Mouse (Mus musculus): Measurements from ENCODE around the gene 2700097O09Rik. TPM values are rescaled to one million over a fixed set of nuclear protein-coding genes. Genes with fewer than 3 reads are reported as not detected.

The 2700097O09Rik gene
- polyA plus RNA-seq, 1 experiment from 2014 or later: 14.6 TPM

DNA sequence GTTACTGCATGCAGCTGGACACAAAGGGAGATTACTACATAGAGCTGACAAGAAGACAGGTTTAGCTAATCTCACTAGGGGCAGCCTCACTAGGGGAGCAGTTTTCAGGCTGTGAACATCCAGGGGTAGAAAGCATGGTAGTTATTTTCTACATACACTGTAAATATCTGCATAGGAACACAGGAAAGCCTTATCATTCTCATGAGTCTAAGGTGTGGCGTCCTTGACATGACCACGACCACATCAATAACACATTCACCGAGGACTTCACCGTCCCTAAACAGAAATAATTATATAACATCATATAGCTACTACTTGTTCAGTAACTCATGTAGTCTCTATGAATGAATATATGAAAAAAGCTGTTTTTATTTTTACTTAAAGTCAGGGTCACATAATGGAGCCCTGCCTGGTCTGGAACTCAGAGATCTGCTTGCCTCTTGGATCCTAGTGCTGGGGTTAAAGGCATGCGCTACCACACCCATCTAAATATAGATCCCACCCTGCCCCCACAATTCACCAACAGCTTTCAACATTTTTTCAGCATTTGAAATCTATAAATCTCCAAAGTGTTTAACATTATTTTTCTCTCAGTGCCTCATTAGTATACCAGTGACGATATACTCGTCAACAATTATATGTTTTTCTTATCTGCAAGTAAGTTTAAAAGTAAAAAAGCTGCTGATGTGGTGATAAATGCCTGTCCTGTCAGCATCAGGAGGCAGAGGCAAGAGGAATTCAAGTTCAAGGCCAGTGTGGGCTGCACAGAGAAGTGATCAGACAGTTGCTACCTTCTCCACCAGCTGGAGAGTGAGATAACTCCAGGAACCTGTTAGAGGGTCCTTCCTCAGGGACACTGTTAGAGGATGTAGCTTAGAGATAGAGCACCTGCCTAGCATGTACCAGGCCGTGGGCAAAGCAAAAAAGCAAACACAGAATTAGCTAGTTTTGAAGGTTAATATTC is 28.4 kb downstream of the 2700097O09Rik start:
- no peak overlapping the region for H3K4me3 ChIP-seq (ENCODE audit: low read depth, low read length)
- H3K27me3 ChIP-seq (replicated peaks; ENCODE audit: insufficient read depth, low read length): no peaks in the 10 kb centered on the region
- peaks cover 1% of the 10 kb centered on the region; the same call in 1 of the 2 replicates for H3K36me3 ChIP-seq (ENCODE audit: insufficient read depth, low read length)
- ATAC-seq: no peak
- H3K4me1 ChIP-seq (ENCODE audit: insufficient read depth, low read depth, low read length): no peaks in the 10 kb centered on the region; the same call in 1 of the 2 replicates
- no peak for DNase-seq (ENCODE audit: low spot score)
- WGBS: 83% methylated on average over 8 of the region's 8 CpGs
- no peak overlapping the region for H3K4me2 ChIP-seq (replicated peaks; ENCODE audit: low read depth, low read length)
- no peak overlapping the region for H3K27ac ChIP-seq (ENCODE audit: low read length)
- TF ChIP-seq EP300 (IDR thresholded peaks at IDR 0.05) (no peak), CTCF (IDR thresholded peaks at IDR 0.05) (no peak)
- H3K9me3 ChIP-seq (ENCODE audit: low read length): no peaks in the 10 kb centered on the region
- no peak overlapping the region for H3K9ac ChIP-seq (replicated peaks; ENCODE audit: low read depth)

GRCm38 (mm10) chr12:55049731-55050353 is 30.1 kb downstream of the 2700097O09Rik start:
- Histone ChIP-seq H3K27me3 (replicated peaks; ENCODE audit: insufficient read depth, low read length) (no peaks in the 10 kb centered on the region), H3K27ac (ENCODE audit: low read length) (no peak overlapping the region), H3K36me3 (ENCODE audit: insufficient read depth, low read length) (peaks cover 4% of the 10 kb centered on the region; the same call in 1 of the 2 replicates), H3K9me3 (ENCODE audit: low read length) (no peaks in the 10 kb centered on the region), H3K4me3 (ENCODE audit: low read depth, low read length) (no peak overlapping the region), H3K4me1 (ENCODE audit: insufficient read depth, low read depth, low read length) (no peaks in the 10 kb centered on the region; the same call in 1 of the 2 replicates), H3K9ac (replicated peaks; ENCODE audit: low read depth) (no peak overlapping the region), H3K4me2 (replicated peaks; ENCODE audit: low read depth, low read length) (no peak overlapping the region)
- DNase-seq (ENCODE audit: low spot score): no peak
- no peak for ATAC-seq
- WGBS: 90% methylated on average over 8 of the region's 8 CpGs
- no peak for TF ChIP-seq EP300 (IDR thresholded peaks at IDR 0.05)
- TF ChIP-seq CTCF (IDR thresholded peaks at IDR 0.05): no peak

DNA sequence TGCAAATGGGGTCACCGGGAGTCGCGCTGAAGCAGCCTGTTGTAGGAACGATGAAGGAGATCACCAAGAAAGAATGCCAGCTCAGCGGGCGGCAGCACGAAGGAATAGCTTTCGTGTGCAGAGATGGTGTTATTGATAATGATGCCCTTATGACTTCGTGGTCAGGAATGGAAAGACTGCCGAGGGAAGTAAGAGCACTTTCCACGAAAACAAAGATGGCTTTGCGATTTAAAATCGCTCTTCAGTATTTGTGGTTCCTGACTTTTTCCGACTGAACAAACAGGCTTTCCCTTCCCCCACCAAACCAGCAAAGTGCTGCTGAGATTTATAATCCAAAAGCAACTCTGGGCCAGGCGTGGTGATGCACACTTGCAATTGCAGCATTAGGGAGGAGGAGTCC is 38.9 kb downstream of the 2700097O09Rik start:
- DNase-seq (ENCODE audit: low spot score) (no peak), ATAC-seq (no peak)
- Histone ChIP-seq H3K9ac (replicated peaks; ENCODE audit: low read depth) (no peak overlapping the region), H3K4me2 (replicated peaks; ENCODE audit: low read depth, low read length) (no peak overlapping the region), H3K4me3 (ENCODE audit: low read depth, low read length) (no peak overlapping the region), H3K27ac (ENCODE audit: low read length) (no peak overlapping the region), H3K36me3 (ENCODE audit: insufficient read depth, low read length) (0 out of 2 replicates have a peak, but pooled peaks cover under 1% of the 10 kb centered on the region), H3K4me1 (ENCODE audit: insufficient read depth, low read depth, low read length) (no peaks in the 10 kb centered on the region), H3K9me3 (ENCODE audit: low read length) (no peaks in the 10 kb centered on the region), H3K27me3 (replicated peaks; ENCODE audit: insufficient read depth, low read length) (no peaks in the 10 kb centered on the region)
- WGBS: 56% methylated on average over 15 of the region's 15 CpGs
- no peak for TF ChIP-seq EP300 (IDR thresholded peaks at IDR 0.05)
- no peak for TF ChIP-seq CTCF (IDR thresholded peaks at IDR 0.05)

- H3K27me3 ChIP-seq (replicated peaks; ENCODE audit: insufficient read depth, low read length): no peaks in the 10 kb centered on the region
- H3K4me3 ChIP-seq (ENCODE audit: low read depth, low read length): no peak overlapping the region
- H3K4me1 ChIP-seq (ENCODE audit: insufficient read depth, low read depth, low read length): no peaks in the 10 kb centered on the region
- no peak overlapping the region for H3K27ac ChIP-seq (ENCODE audit: low read length)
- H3K36me3 ChIP-seq (ENCODE audit: insufficient read depth, low read length): no peaks in the 10 kb centered on the region
- peak; percentile 13 for DNase-seq (ENCODE audit: low spot score)
- TF ChIP-seq CTCF (IDR thresholded peaks at IDR 0.05) (no peak), EP300 (IDR thresholded peaks at IDR 0.05) (no peak)
- H3K9ac ChIP-seq (replicated peaks; ENCODE audit: low read depth): no peak overlapping the region
- no peak for ATAC-seq
- 18% methylated on average over 3 of the region's 3 CpGs for WGBS
- no peak overlapping the region for H3K4me2 ChIP-seq (replicated peaks; ENCODE audit: low read depth, low read length)
- H3K9me3 ChIP-seq (ENCODE audit: low read length): no peaks in the 10 kb centered on the region
Observed at GRCm38 (mm10) chr12:55027088-55027487, 52.8 kb downstream of the 2700097O09Rik start.

GRCm38 (mm10) chr12:55023284-55023683 is 56.6 kb downstream of the 2700097O09Rik start:
- 69% methylated on average over 2 of the region's 2 CpGs for WGBS
- no peak overlapping the region for H3K9ac ChIP-seq (replicated peaks; ENCODE audit: low read depth)
- no peaks in the 10 kb centered on the region for H3K27me3 ChIP-seq (replicated peaks; ENCODE audit: insufficient read depth, low read length)
- H3K27ac ChIP-seq (ENCODE audit: low read length): no peak overlapping the region
- H3K36me3 ChIP-seq (ENCODE audit: insufficient read depth, low read length): no peaks in the 10 kb centered on the region
- DNase-seq (ENCODE audit: low spot score) (peak; percentile 50), ATAC-seq (peak; percentile 68)
- no peak overlapping the region for H3K4me3 ChIP-seq (ENCODE audit: low read depth, low read length)
- H3K4me2 ChIP-seq (replicated peaks; ENCODE audit: low read depth, low read length): no peak overlapping the region
- no peaks in the 10 kb centered on the region for H3K9me3 ChIP-seq (ENCODE audit: low read length)
- no peaks in the 10 kb centered on the region for H3K4me1 ChIP-seq (ENCODE audit: insufficient read depth, low read depth, low read length)
- no peak for TF ChIP-seq CTCF (IDR thresholded peaks at IDR 0.05)
- no peak for TF ChIP-seq EP300 (IDR thresholded peaks at IDR 0.05)

DNA sequence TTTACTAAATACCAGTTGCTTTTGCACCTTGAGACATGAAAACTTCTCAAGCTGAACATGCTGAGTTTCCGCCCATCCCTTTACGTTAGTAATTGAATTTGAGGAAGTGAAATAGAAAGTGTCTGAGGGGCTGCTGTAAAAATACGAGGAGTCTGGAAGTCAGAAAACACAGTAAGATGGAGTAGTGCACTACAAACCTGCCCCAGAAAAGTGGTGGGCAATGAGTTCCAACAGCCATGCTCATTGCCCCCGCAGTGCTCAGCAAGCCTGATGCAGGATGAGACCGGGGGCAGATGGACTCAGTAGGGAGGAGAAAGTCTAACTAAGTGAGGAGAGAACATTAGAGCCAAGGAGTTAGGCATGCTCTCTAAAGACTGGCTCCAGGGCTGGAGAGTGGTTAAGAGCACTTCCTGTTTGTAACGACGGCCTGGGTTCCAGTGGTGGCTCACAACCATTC is 60.5 kb downstream of the 2700097O09Rik start:
- H3K36me3 ChIP-seq (ENCODE audit: insufficient read depth, low read length): no peaks in the 10 kb centered on the region
- no peak overlapping the region for H3K9ac ChIP-seq (replicated peaks; ENCODE audit: low read depth)
- ATAC-seq: no peak
- H3K27ac ChIP-seq (ENCODE audit: low read length): no peak overlapping the region
- no peaks in the 10 kb centered on the region for H3K4me1 ChIP-seq (ENCODE audit: insufficient read depth, low read depth, low read length)
- no peaks in the 10 kb centered on the region for H3K9me3 ChIP-seq (ENCODE audit: low read length)
- peak; percentile 20 for DNase-seq (ENCODE audit: low spot score)
- H3K27me3 ChIP-seq (replicated peaks; ENCODE audit: insufficient read depth, low read length): no peaks in the 10 kb centered on the region
- 82% methylated on average over 7 of the region's 7 CpGs for WGBS
- TF ChIP-seq EP300 (IDR thresholded peaks at IDR 0.05): no peak
- no peak for TF ChIP-seq CTCF (IDR thresholded peaks at IDR 0.05)
- no peak overlapping the region for H3K4me3 ChIP-seq (ENCODE audit: low read depth, low read length)
- H3K4me2 ChIP-seq (replicated peaks; ENCODE audit: low read depth, low read length): no peak overlapping the region

All from lung, postnatal 0 days (tissue).